Mouse (Mus musculus): ENCODE results near the gene Pptc7.
"Not testable (repeated sequence)": the region's sequence is repeated elsewhere in the genome, so short reads cannot be mapped to it uniquely, and the experiment has no call there.

Gene Pptc7

DNA sequence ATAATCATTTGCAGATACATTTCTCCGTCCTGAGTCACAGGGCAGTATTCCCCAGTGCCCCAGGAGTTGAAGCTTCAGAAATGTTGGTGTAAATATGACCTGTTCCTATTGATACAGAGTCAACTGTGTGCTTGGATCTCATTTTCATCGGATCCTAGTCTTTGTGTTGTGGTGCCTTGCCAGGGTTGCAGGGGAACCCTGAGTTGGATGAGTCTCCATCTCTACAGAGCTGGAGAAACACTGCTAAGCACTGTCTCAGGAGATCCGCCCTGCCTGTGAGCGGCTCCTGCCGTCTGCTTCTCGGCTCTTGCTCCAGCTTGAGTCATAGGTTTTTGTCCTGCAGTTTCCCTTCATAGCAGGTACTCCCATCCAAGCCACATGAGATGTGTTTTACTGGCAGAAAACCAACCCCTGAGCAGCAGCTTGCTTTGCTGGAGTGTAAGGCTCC lies 15.9 kb downstream of the Pptc7 start:
- DNase-seq (ENCODE audit: low spot score in 2 of 2): no peak

DNA sequence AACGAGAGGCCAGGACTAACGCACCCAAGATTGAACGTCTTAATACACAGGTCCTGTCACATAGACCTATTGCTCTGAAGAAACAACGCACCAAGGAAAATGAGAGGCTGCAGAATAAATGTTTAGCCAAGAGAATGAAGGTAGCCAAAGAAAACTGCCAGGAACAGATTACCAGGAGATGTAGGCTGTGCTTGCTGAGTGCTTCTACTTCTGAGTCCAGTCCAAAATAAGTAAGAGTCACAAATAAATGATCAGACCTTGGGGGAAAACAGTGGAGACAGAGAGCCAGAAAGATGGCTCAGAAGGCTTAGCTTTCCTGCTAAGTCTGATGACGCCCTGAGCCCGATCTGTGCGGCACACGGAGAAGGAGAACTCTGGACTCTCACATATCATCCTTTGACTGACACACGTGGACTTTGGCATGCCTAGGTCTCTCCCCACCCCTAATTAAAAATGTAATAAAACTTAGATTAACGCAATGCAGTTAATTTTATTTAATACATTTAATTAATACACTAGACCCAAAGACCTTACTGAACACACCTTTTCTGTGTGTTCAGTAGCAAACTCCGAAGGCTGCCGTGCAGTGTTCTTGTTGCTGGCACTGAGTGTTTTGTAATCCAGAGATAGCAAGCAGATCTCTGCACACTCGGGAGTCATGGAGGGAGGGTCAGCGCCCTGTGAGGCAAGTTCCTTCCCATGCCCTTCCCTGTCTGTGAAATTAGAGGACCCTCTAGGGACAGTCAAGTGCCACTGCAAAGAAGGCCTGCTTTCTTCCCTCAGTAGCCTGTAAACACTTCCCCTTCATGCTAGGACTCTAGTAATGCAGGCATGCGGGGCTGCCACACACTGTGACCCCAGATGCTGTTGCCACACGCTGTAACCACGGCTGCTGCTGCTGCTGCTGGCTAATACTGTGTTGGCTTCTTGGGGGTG lies 18.9 kb downstream of the Pptc7 start:
- DNase-seq (ENCODE audit: low spot score in 2 of 2): no peak

DNA sequence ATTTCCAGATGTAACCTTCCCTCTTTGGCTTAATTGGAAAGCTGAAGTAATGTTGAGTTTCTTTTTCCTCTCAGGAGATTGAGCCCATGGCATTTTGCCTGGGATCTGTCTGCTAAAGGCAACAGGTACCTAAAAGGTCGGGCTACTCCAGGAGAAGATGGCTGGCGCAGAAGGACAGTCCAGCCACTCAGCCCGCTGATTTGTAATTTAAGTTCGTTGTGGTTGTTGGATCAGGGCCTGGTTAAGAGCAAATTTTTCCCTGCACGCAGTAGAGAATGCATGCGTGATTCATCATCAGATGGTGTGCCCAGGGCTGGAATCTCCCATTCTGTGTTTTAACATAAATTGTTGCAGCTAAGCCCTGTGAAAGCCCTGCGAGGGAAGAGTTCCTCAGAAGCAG lies 19.8 kb downstream of the Pptc7 start:
- DNase-seq (ENCODE audit: low spot score in 2 of 2): no peak

DNA sequence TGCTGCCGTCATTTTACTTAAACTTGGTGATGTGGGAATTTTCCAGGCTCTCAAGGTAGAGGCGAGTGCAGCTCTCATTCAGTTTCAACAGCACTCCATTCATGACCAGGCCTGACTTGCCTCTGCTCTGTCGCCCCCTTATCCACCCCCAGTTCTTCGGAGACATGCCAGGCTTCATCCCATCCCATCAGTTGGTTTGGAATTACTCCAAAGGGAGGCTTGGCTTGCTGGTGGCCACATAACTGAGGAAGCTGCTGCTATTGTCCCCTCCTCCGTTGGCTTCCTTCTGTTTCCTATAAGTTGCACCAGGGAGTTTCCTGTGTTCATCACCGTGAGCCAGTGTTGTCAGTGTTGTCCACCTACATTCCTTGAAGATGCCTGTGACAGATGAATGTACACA lies 20.4 kb downstream of the Pptc7 start:
- no peak for DNase-seq (ENCODE audit: low spot score in 2 of 2)

DNA sequence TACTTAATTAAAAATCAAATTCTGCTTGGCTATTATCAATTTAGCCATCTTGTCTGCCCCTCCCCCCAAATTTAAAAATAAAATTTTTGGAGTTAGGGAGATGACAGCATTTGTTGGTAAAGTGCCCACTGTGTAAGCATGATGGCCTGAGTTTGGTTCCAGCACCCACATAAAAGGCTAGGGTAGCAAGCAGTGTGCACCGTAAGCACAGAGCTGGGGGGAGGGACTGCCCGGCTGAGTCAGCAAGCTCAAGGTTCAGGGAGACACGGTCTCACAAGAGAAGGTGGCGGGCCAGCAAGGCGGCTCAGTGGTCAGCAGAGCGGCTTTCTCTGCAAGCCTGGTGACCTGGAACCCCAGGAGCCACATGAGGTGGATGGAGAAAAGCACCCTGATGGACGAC lies 21.3 kb downstream of the Pptc7 start:
- DNase-seq (ENCODE audit: low spot score in 2 of 2): no peak

DNA sequence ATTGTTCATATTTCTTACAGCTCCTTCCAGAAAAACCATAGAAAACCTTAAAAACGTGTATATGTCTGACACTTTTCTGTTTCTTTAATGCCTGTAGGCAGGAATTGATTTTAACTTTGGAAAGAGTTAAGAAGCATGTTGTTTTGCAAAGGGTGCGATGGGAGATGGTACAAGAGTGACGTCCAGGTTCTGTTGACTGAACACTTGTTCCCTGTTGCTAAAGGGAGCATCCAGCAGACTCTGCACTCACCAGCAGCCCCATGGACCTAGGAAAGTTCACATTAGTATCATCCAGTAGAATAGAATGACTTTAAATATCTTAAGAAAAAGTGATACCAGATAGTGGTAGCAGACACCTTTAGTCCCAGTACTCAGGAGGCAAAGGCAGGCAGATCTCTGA lies 22.4 kb downstream of the Pptc7 start:
- no peak for DNase-seq (ENCODE audit: low spot score in 2 of 2)

DNA sequence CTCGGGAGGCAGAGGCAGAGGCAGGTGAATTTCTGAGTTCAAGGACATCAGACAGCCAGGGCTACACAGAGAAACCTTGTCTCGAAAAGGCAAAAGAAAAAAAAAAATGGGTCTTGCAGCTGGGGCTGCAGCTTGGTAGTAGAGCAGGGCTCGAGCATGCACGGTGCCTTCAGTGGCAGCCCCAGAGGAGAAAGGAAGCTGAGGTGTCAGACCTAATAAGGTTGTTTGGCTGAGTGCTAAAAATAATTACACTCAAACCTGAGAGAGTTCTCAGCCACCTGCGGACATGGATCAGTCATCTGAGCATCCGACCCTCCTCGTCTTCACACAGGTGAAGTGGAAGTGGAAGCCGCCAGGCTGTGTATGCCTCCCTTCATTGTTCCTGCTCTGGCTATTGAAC lies 26.5 kb downstream of the Pptc7 start:
- peak; percentile 64 to 75 for DNase-seq (ENCODE audit: low spot score in 2 of 2)

DNA sequence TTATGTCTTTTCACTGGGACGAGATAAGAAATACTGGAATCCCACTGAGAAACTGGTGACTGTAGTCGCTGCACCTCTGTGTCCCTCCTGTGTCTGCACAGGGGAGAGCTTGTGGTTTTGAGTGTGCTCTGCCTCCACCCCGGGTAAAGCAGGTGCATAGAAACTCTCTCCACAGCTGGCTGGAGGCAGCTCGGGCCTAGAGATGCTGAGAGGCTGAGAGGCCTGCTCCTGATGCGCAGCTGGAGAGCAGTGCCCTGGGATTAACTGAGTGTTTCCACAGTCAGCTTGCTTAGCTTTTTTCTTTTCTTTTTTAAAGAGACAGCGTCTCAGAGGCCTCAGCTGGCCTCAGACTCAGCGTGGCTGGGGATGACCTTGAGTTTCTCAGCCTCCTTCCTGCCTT lies 27.5 kb downstream of the Pptc7 start:
- DNase-seq (ENCODE audit: low spot score in 2 of 2): peak; percentile 75 to 83

DNA sequence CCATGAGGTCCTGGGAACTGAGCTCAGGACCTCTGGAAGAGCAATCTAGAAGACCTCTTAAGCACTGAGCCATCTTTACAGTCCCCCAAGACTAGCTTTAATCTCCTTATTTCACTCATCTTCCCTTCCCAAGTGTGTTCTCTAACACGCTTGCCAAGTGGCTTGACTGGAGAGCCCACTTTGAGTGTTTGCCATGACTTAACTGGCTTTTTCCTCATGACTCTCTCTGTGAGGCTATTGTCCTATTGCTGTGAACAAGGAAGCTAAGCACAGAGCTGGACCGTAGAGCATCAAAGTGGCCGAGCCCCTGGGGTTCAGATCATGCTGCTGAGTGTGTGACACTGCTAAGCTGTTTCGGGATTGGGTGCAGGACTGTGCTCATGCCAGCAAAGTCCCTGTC lies 28.2 kb downstream of the Pptc7 start:
- DNase-seq (ENCODE audit: low spot score in 2 of 2): no peak

DNA sequence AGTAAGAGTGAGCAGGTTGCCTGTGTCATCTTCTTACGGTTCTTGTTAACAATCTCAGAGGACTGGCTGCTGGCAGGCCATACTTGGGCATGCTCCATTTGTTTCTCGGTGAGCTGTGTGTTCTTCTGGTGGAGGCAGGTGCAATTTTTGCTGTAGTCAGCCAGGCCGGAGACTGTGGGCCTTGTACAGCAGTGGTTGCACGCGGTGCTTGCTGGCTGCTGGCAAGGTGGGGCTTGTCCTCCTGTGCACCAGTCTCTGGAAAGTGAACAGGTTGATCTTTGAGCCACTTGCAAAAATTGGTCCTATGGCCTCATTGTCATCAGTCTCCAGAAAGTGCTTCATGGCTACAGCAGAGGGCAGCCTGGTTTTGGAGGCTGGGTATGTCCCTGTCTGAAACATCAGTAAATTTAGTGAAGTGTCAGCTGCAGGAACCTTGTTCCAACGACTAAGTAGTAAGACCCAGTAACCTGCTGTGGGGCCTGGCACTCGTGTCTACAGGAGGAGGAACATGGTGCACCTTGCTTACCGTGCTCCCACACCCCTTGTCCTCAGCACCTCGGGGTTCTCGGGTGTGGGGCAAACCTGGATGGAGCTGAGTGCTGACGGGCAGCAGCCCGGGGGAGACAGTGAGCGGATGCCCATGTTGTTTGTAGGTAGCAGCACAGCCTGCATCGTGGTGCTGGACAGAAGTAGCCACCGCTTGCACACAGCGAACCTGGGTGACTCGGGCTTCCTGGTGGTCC lies 28.9 kb downstream of the Pptc7 start:
- DNase-seq (ENCODE audit: low spot score in 2 of 2): peak; percentile 46 to 55

DNA sequence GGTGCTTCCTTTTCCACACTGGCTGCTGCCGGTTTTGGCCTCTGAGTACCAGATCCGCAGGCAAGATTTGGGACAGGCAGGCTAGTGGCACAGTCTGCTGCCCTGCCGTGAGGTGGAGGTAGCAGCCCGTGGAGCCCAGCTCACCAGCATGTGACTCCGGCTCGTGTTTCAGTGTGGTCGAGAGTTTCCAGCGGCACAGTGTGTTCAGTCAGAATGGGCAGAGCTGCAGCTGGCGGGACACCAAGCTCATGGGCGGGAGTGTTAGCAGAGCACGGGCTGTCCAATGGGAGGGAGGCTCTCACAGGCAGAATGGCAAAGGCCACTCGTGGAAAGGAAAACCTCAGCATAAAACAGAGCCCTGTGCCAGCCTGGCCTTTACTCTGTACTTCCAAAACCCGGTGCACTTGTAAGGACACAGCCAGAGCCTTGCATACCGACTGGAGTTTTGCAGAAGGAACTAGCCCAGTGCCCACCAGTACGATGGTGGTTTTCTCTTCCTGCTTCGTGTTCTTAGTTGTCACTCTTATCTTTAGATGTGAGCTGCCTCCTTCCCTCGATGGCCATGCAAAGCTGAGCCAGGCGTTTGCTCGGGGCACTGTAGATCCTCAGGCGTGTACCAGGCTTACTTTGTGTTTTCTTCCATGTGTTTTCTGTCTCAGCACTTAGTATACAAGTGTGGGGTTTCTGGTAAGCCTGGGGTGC lies 31.0 kb downstream of the Pptc7 start:
- DNase-seq (ENCODE audit: low spot score in 2 of 2): peak; percentile 31 to 44

DNA sequence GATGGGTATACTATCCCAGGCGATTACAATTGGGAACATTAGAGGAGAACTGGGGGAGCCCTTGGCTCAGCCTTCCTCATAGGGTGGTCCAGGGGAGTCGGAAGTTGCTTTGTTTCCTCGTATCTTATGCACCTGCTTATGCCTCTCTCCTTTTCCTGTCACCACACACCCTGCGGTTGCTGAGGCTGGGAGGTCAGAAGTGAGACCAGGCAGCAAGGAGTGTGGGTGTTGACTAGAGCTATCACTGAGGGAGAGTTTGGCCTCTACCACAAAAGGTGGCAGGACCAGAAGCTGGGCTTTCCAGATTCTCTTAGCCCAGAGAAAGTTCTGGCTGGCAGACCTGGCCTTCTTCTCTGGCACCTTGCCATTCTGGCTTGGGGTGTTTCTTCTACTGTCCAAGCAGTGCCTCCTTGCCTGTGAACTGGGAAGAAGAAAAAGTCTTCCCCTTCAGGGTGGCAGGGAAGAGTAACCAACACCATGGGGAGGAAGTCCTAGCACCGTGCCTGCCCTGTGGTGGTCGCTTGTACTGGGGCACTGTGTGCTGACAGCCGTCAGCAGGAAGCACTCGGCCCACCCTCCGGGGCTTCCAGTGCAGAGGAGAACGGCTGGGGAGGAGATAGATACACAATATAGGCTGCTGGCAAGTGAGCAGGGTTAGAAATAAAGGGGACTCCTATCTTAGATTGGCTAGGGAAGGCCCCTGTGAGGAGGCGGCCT lies 33.3 kb downstream of the Pptc7 start:
- peak; percentile 58 to 67 for DNase-seq (ENCODE audit: low spot score in 2 of 2)

DNA sequence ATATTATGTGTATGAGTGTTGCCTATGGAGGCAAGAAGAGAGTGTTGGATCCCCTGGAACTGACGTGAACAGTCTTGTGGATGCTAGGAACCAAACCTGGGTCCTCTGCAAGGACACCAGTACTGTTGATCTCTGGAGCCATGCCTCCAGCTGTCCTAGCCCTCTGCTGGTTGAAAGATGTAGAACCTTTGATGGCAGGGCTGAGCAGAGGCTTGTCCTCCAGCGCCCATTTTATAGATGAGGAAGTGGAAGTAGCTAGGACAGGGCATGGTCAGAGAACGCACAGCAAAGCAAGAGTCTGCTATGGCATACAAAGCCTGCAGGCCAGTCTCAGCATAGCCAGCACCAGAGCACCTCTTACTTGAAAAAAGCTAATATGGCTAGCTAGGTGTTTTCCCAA lies 33.9 kb downstream of the Pptc7 start:
- peak; percentile 59 to 72 for DNase-seq (ENCODE audit: low spot score in 2 of 2)

DNA sequence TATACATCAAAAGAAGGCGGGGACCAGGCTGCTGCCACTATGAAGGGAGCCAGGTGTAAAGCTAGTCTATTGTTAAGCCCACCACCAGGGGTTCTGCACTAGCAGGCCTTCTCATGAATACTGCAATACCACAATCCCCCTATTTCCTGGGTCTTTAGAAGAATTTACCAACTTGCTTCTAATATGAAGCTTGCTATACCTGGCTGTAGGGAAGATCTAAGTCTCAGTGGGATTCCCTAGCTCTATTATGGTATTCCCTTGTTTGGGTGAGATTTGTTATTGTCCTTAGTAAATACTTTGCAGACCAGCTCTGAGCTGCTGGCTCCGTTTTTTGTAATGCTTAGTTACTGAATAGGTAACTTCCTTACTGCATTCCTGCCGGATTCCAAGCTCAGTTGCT lies 34.8 kb downstream of the Pptc7 start:
- DNase-seq (ENCODE audit: low spot score in 2 of 2): not testable (repeated sequence)

DNA sequence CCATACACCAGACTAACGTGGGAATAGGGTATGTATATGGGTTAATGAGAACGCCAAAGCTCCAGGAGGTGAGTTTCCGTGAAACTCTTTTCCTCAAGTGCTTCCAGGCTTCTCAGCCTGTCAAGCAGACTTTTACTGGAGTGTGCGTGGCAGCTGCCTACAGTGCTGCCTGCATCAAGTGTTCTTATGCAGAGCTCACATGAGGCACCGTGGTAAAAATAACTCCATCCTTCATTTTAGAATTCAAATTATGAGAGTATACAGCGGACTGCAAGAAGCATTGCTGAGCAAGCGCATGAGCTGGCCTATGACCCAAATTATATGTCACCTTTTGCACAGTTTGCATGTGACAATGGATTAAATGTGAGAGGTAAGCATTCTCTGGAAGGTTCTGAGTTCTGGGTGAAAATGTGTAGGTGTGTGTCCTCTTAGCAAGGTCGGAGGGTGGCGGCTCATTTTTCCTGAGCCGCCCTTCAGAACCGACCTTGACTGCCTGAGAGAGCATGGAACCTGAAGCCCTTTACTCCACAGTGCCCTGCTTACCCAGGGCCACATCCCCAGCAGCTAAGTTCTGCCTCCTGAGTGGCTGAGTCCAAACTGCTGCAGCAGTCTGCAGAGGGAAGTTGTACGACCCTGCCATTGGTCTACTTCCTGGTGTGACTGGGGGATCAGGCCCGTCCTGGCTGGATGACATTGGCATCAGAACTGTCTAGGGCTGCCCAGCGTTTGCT lies 35.5 kb downstream of the Pptc7 start:
- DNase-seq (ENCODE audit: low spot score in 2 of 2): no peak

DNA sequence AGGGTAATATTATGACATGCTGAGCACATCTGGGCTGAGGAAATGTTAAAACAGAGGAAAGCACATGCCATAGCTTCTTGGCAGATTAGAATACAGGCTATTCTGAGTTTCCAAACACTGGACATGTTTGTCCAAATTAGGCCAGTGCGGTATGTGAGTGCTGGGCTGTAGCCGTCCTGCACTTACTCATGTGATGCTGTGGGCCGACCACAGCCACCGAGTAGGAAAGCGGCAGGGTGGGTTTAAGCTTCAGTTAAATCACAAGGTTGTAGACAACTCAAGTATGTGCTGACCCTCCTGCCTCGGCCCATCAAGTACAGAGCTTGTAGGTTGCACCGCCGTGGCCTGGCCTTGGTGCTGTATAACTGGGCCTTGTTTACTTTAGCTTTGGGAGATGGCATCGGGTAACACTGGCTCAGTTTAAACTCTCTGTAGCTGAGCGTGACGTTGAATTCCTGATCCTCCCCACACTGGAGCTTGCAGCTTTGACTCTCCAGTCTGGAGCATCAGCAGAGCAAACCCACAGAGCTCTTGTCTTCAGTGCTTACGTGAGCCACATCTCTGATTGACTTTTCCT lies 36.1 kb downstream of the Pptc7 start:
- no peak for DNase-seq (ENCODE audit: low spot score in 2 of 2)

DNA sequence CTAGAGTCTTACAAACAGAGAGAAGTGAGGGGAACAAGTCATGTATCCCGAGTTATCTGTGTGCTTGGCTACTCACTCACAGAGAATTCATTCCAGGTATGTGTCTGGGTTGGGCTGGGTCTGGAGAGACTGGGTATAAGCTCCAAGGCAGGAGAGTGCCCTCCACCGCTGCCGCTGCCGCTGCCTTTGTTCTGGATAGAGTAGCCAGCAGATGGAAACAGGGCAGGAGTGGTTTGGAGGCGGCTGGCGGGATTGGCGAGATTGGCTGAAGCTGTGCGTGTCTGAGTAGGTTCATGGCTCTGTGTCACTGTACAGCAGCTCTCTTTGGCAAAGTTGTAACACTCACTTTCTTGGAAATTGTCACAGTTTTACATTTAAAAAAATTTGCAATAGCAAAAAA lies 39.4 kb downstream of the Pptc7 start:
- no peak for DNase-seq (ENCODE audit: low spot score in 2 of 2)

DNA sequence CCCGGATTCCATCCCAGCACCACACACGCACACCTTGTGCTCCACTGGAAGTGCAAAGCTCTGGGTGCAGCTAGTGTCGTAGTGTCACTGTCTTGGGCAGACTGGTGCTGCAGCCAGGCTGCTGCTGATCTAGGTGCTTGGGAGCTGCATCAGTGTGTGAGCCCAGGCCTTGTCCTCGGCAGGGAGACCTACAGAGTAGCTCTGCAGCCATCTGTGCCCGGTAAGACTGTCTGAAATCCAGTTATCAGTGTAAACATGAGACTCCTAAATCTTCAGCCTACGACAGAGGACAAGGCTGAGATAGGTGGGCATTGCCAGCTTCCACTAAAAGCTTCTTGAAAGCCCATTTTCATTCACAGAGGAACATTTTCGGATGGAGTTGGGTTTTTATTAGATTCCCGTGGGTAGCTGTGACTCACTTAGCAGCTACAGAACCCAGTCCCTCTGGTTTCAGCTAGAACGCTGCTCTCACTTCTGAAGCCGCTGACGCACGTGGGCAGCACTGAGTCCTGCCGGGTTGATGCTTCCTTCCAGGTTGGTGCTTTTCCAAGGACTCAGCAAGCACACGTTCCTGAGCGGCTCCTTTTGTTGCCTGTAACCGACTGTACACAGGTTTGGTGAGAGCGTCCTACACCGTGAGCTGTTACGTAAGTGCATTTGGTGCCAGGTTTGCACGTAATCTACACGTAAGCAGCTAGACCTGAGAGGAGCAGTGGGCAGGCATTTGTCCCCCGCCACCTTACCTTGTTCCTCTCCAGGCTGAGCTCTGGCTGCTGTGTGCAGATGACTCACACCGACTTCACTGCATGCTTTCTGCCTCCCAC lies 40.7 kb downstream of the Pptc7 start:
- no peak for DNase-seq (ENCODE audit: low spot score in 2 of 2)

DNA sequence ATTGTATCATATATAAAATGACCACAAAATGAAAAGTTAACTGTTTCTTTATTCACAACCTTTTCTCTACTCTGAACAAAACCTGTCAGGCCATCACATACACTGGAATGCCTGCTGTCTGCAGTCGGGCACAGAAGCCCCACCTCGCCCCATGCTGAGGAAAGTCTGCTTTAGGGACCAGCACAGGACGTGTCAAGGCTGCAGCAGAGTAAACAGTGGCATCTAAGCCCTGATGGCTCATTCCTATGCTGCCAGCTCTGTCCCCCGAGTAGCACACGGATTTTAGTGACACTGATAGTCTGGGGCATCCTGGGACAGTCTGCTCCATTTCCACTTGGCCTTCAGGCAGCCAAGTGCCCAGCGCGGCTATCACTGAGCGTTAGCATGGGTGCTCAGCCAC lies 41.3 kb downstream of the Pptc7 start:
- no peak for DNase-seq (ENCODE audit: low spot score in 2 of 2)

DNA sequence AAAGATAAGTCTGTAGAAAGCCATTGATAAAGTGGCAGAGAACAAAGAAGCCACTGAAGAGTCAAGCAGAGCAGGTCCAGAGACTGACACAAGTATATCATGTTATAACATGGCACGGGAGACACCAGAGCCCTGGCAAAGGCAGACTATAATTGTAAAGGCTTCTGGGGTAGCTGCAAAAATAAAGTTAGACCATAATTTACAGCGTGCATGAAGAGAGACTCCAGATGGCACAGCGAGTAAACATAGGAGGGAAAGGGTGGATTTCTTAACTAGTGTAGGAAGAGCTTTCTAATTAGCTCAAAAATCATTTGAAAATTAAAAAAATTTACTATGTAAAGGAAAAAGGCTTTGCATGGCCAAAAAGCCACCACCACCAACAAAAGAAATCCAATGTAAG lies 43.1 kb downstream of the Pptc7 start:
- DNase-seq (ENCODE audit: low spot score in 2 of 2): no peak
